Comparison of ENCODE assay signal across 10 mouse cellular contexts in the genomic region with DNA sequence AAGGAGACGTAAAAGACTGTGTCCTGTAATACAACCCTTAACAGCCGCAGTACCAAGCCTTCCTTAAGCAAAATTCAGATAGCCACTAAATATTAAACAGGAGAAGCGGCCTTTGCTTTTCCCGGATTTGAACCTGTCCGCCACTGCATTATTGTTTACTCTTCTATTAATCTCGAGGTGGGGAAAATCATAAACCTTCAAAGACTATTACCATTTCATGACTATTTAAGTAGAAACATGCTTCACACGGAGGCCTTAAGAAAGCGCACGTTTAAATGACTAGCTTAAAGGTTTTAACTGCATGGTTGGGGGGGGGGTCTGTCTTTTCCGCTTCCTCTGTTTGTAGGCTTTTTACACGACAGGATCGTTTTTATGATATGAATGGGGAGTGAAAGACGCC. TPM values are rescaled to one million over a fixed set of nuclear protein-coding genes. Genes with fewer than 3 reads are reported as not detected.
DNase-seq lines count a peak whose midpoint lies in the region; ATAC-seq lines count a peak whose summit lies in the region.
"Had no signal": no experiment of that assay in that cellular context is flagged by ENCODE, and none has a peak within 500 bp of the region (broad histone marks: within the 10 kb centered on the region; RNA-seq: fewer than 3 reads in every experiment).

No protein-coding gene starts in this region.

- no peak for ATAC-seq in kidney, embryonic 16.5 days (ENCODE audit: low FRiP score, low TSS enrichment)
- no peak for ATAC-seq in forebrain, embryonic 12.5 days (ENCODE audit: low FRiP score)
- no peak for ATAC-seq in limb, embryonic 12.5 days (ENCODE audit: insufficient number of reproducible peaks, insufficient read depth, low FRiP score, low TSS enrichment, low read depth)
- no peak for ATAC-seq in stomach, embryonic 15.5 days (ENCODE audit: insufficient read depth, low FRiP score, low read depth)

- no peak for DNase-seq in kidney, postnatal 14 days
- no peak for DNase-seq in cerebellum, adult 9-11 months
- DNase-seq in right cerebral cortex, adult 18-20 months = no peak
- DNase-seq: cerebellum, adult 9-10 months; kidney, postnatal 10 days; right cerebral cortex, postnatal 25 days had no signal

- H3K36me3 ChIP-seq in kidney, embryonic 16.5 days (ENCODE audit: insufficient read depth, low read length) = no peaks in the 10 kb centered on the region
- no peaks in the 10 kb centered on the region for H3K36me3 ChIP-seq in forebrain, embryonic 12.5 days (replicated peaks)
- H3K36me3 ChIP-seq in limb, embryonic 12.5 days = no peaks in the 10 kb centered on the region
- H3K36me3 ChIP-seq in stomach, embryonic 15.5 days = no peaks in the 10 kb centered on the region

- H3K4me1 ChIP-seq in kidney, embryonic 16.5 days (ENCODE audit: insufficient read depth, low read length) = peaks cover 18% of the 10 kb centered on the region
- H3K4me1 ChIP-seq in forebrain, embryonic 12.5 days = peaks cover 23% of the 10 kb centered on the region
- peaks cover 33% of the 10 kb centered on the region for H3K4me1 ChIP-seq in limb, embryonic 12.5 days (replicated peaks)
- peaks cover 26% of the 10 kb centered on the region for H3K4me1 ChIP-seq in stomach, embryonic 15.5 days

- no peaks in the 10 kb centered on the region for H3K9me3 ChIP-seq in kidney, embryonic 16.5 days (ENCODE audit: low read length)
- no peaks in the 10 kb centered on the region for H3K9me3 ChIP-seq in forebrain, embryonic 12.5 days
- no peaks in the 10 kb centered on the region for H3K9me3 ChIP-seq in limb, embryonic 12.5 days
- no peaks in the 10 kb centered on the region for H3K9me3 ChIP-seq in stomach, embryonic 15.5 days

- H3K9ac ChIP-seq in kidney, embryonic 16.5 days (replicated peaks; ENCODE audit: low read length) = peak overlapping the region; percentile 64
- no peak overlapping the region for H3K9ac ChIP-seq in forebrain, embryonic 12.5 days
- peak overlapping the region; percentile 83 for H3K9ac ChIP-seq in limb, embryonic 12.5 days (replicated peaks)
- no peak overlapping the region for H3K9ac ChIP-seq in stomach, embryonic 15.5 days

- H3K4me3 ChIP-seq in kidney, embryonic 16.5 days (ENCODE audit: low read length) = peak overlapping the region; percentile 62
- peak overlapping the region; percentile 45 for H3K4me3 ChIP-seq in forebrain, embryonic 12.5 days (replicated peaks)
- H3K4me3 ChIP-seq in limb, embryonic 12.5 days (replicated peaks) = peak overlapping the region; percentile 56
- H3K4me3 ChIP-seq in stomach, embryonic 15.5 days (replicated peaks) = peak overlapping the region; percentile 47; the same call in 1 of the 2 replicates

- WGBS in kidney, embryonic 16.5 days = 2% methylated on average over 13 of the region's 13 CpGs
- under 1% methylated on average over 13 of the region's 13 CpGs for WGBS in forebrain, embryonic 12.5 days
- under 1% methylated on average over 13 of the region's 13 CpGs for WGBS in limb, embryonic 12.5 days
- WGBS in stomach, embryonic 15.5 days = 3% methylated on average over 13 of the region's 13 CpGs

- peak overlapping the region; percentile 63 for H3K4me2 ChIP-seq in kidney, embryonic 16.5 days (replicated peaks; ENCODE audit: low read depth, low read length)
- H3K4me2 ChIP-seq in forebrain, embryonic 12.5 days = peak overlapping the region; percentile 70; the same call in 1 of the 2 replicates
- H3K4me2 ChIP-seq in limb, embryonic 12.5 days = peak overlapping the region; percentile 77
- H3K4me2 ChIP-seq in stomach, embryonic 15.5 days = 0 out of 2 replicates have a peak overlapping the region, but pooled peaks have one; percentile 73

- H3K27ac ChIP-seq in kidney, embryonic 16.5 days (ENCODE audit: low read length) = peak overlapping the region; percentile 83; the same call in 1 of the 2 replicates
- H3K27ac ChIP-seq in forebrain, embryonic 12.5 days = 0 out of 2 replicates have a peak overlapping the region, but pooled peaks have one; percentile 10
- H3K27ac ChIP-seq in limb, embryonic 12.5 days = peak overlapping the region; percentile 90
- no peak overlapping the region for H3K27ac ChIP-seq in stomach, embryonic 15.5 days

- peaks cover 86% of the 10 kb centered on the region for H3K27me3 ChIP-seq in kidney, embryonic 16.5 days (ENCODE audit: insufficient read depth, low read length)
- peaks cover 86% of the 10 kb centered on the region for H3K27me3 ChIP-seq in forebrain, embryonic 12.5 days
- peaks cover 75% of the 10 kb centered on the region for H3K27me3 ChIP-seq in limb, embryonic 12.5 days
- peaks cover 70% of the 10 kb centered on the region for H3K27me3 ChIP-seq in stomach, embryonic 15.5 days (replicated peaks)

RNA-seq across cellular contexts. Expression of a gene that starts 9.1 kb away (rescaled TPM):
- 2.4 and 3.2 TPM in 2 replicates for polyA plus RNA-seq in kidney, embryonic 16.5 days (2015; fragmentation: Nextera tagmentation; extraction: Ambion mirVana)
- 1.6 and 2.0 TPM in 2 replicates for polyA plus RNA-seq in forebrain, embryonic 12.5 days (2016; fragmentation: Nextera tagmentation; extraction: Ambion mirVana)
- polyA plus RNA-seq in limb, embryonic 12.5 days (2016; fragmentation: Nextera tagmentation; extraction: Ambion mirVana) = 10.1 and 11.3 TPM in 2 replicates
- polyA plus RNA-seq in stomach, embryonic 15.5 days (2015; fragmentation: Nextera tagmentation; extraction: Ambion mirVana) = 0.80 and 1.0 TPM in 2 replicates

Comparison
In these comparisons a context has a peak if more than half of its experiments do, and no peak if none do; other contexts are left out.
1. H3K9ac ChIP-seq: peak in kidney, embryonic 16.5 days (single experiment) and limb, embryonic 12.5 days (single experiment); none in forebrain, embryonic 12.5 days (single experiment) and stomach, embryonic 15.5 days (single experiment).
2. Peak in every context shown above with its lines, with median percentiles within 50 percentile points of each other: H3K4me2 ChIP-seq and H3K4me3 ChIP-seq.